Mouse (Mus musculus): ENCODE results near the gene Plekhh2.

Plekhh2 gene

GRCm38 (mm10) chr17:84511682-84512515, at the start of gene Plekhh2:
Gene Plekhh2 (plus strand): TSS chr17:84511895.
- peak; percentile 33 for DNase-seq (ENCODE audit: extremely low spot score, low read depth, low spot score)

- peak; percentile 100 for DNase-seq (ENCODE audit: extremely low spot score, low read depth, low spot score)
Observed at GRCm38 (mm10) chr17:84465753-84466608, 45.7 kb upstream of the Plekhh2 start, which contains the start of gene Thada. Gene Thada (minus strand): TSS chr17:84466205.

GRCm38 (mm10) chr17:84474312-84474711, 37.4 kb upstream of the Plekhh2 start:
- DNase-seq (ENCODE audit: extremely low spot score, low read depth, low spot score): no peak

GRCm38 (mm10) chr17:84477176-84477575, 34.5 kb upstream of the Plekhh2 start:
- DNase-seq (ENCODE audit: extremely low spot score, low read depth, low spot score): no peak

- DNase-seq (ENCODE audit: extremely low spot score, low read depth, low spot score): no peak
Observed at GRCm38 (mm10) chr17:84478276-84478675, 33.4 kb upstream of the Plekhh2 start.

GRCm38 (mm10) chr17:84480464-84481355, 31.0 kb upstream of the Plekhh2 start:
- DNase-seq (ENCODE audit: extremely low spot score, low read depth, low spot score): no peak

- no peak for DNase-seq (ENCODE audit: extremely low spot score, low read depth, low spot score)
Observed at GRCm38 (mm10) chr17:84482831-84483230, 28.9 kb upstream of the Plekhh2 start.

GRCm38 (mm10) chr17:84483673-84484320, 27.9 kb upstream of the Plekhh2 start:
- no peak for DNase-seq (ENCODE audit: extremely low spot score, low read depth, low spot score)

- DNase-seq (ENCODE audit: extremely low spot score, low read depth, low spot score): no peak
Observed at GRCm38 (mm10) chr17:84487415-84487814, 24.3 kb upstream of the Plekhh2 start.

GRCm38 (mm10) chr17:84492255-84492880, 19.3 kb upstream of the Plekhh2 start:
- DNase-seq (ENCODE audit: extremely low spot score, low read depth, low spot score): no peak

- no peak for DNase-seq (ENCODE audit: extremely low spot score, low read depth, low spot score)
Observed at GRCm38 (mm10) chr17:84497026-84497425, 14.7 kb upstream of the Plekhh2 start.

GRCm38 (mm10) chr17:84497559-84497958, 14.1 kb upstream of the Plekhh2 start:
- no peak for DNase-seq (ENCODE audit: extremely low spot score, low read depth, low spot score)

- no peak for DNase-seq (ENCODE audit: extremely low spot score, low read depth, low spot score)
Observed at GRCm38 (mm10) chr17:84497972-84498604, 13.6 kb upstream of the Plekhh2 start.

- DNase-seq (ENCODE audit: extremely low spot score, low read depth, low spot score): no peak
Observed at GRCm38 (mm10) chr17:84498639-84499038, 13.1 kb upstream of the Plekhh2 start.

GRCm38 (mm10) chr17:84502341-84502740, 9.4 kb upstream of the Plekhh2 start:
- DNase-seq (ENCODE audit: extremely low spot score, low read depth, low spot score): no peak

- DNase-seq (ENCODE audit: extremely low spot score, low read depth, low spot score): no peak
Observed at GRCm38 (mm10) chr17:84505922-84506321, 5.8 kb upstream of the Plekhh2 start.

- DNase-seq (ENCODE audit: extremely low spot score, low read depth, low spot score): no peak
Observed at GRCm38 (mm10) chr17:84508736-84509135, 3.0 kb upstream of the Plekhh2 start.

- DNase-seq (ENCODE audit: extremely low spot score, low read depth, low spot score): no peak
Observed at GRCm38 (mm10) chr17:84509176-84509575, 2.5 kb upstream of the Plekhh2 start.

- no peak for DNase-seq (ENCODE audit: extremely low spot score, low read depth, low spot score)
Observed at GRCm38 (mm10) chr17:84510355-84510754, 1.3 kb upstream of the Plekhh2 start.

Measured in hindlimb bud, embryonic 11.5 days (tissue).